9 mouse cellular contexts compared by ENCODE assay signal in the genomic region with DNA sequence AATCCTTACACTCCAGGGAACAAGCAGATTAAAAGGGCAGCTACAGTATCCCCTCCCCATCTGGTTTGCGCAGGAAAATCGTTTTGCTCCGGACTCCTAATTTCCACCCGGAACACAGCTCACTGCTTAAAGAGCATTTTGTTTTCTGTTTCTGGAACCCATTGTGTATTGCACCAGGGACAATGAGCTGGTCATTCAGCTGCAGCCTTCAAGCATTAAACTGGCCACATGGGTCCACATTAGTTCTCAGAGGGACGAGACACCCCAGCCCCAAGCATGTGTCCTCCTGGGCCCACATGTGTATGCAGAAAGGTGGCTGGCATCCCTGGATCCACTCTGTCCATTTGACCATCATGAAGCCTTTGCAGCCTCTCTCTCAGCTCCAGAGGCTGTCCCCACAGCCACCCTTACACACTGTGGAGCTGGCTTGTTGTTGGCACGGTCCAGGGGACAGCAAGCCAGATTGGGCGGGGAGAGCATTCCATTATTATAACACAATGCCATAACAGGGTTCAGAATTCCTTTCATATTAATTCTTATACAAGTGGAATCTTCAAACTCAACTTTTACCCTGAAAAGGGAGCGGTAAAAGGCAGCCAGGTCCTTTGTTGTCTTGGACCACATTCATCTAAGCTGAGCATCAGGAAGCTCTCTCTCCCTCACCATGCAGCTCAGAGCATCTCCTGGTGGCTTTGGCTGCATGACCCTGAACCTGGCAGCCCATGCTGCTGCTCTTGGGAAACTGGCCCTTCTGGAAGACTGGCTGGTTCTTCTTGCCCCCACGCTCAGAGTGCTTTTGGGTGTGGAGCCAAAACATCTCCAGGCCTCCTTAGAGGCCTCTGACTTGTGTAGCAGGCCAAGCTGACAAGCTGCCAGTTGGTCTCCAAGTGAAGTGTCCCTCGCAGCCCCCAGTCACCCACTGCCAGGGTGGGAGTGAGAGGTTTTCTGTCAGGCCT.
DNase-seq lines count a peak whose midpoint lies in the region; ATAC-seq and TF ChIP-seq lines count a peak whose summit lies in the region.
"Had no signal": no experiment of that assay in that cellular context is flagged by ENCODE, and none has a peak within 500 bp of the region (broad histone marks: within the 10 kb centered on the region; RNA-seq: fewer than 3 reads in every experiment).

No protein-coding gene starts in this region.

- no peak for ATAC-seq in kidney, embryonic 14.5 days (ENCODE audit: low FRiP score, low TSS enrichment)
- ATAC-seq in stomach, postnatal 0 days (ENCODE audit: low FRiP score, low TSS enrichment), result no peak
- ATAC-seq in forebrain, embryonic 16.5 days, result no peak

- no peaks in the 10 kb centered on the region for H3K27me3 ChIP-seq in kidney, embryonic 14.5 days (ENCODE audit: control insufficient read depth, insufficient read depth, low read length)
- H3K27me3 ChIP-seq in heart, adult 2 months (ENCODE audit: control insufficient read depth, insufficient read depth, low read length), result no peaks in the 10 kb centered on the region
- H3K27me3 ChIP-seq in stomach, postnatal 0 days (ENCODE audit: control insufficient read depth, insufficient read depth, low read length), result no peaks in the 10 kb centered on the region
- H3K27me3 ChIP-seq in forebrain, embryonic 16.5 days (replicated peaks; ENCODE audit: control insufficient read depth, insufficient read depth, low read length), result no peaks in the 10 kb centered on the region
- H3K27me3 ChIP-seq: neural tube, embryonic 12.5 days had no signal

- intact Hi-C loops in heart, adult 2 months (cut with DNase I), result loop anchor here (1.0 to 5.0 kb wide), 3 partner anchors 112 to 375 kb away; no protein-coding TSS in a partner anchor
- intact Hi-C loops in left cerebral cortex, postnatal 14 days (cut with DNase I), result no loop called here

- H3K9ac ChIP-seq in kidney, embryonic 14.5 days (ENCODE audit: low read depth, low read length), result no peak overlapping the region
- no peak overlapping the region for H3K9ac ChIP-seq in heart, adult 2 months (ENCODE audit: low read depth, low read length)
- H3K9ac ChIP-seq in stomach, postnatal 0 days (ENCODE audit: low read length), result no peak overlapping the region
- H3K9ac ChIP-seq in forebrain, embryonic 16.5 days (replicated peaks; ENCODE audit: low read depth, low read length), result no peak overlapping the region
- H3K9ac ChIP-seq: neural tube, embryonic 12.5 days had no signal

- no peak overlapping the region for H3K4me3 ChIP-seq in kidney, embryonic 14.5 days (ENCODE audit: low read length)
- H3K4me3 ChIP-seq in heart, adult 2 months, result no peak overlapping the region
- no peak overlapping the region for H3K4me3 ChIP-seq in stomach, postnatal 0 days (ENCODE audit: low read depth, low read length)
- H3K4me3 ChIP-seq in forebrain, embryonic 16.5 days (replicated peaks; ENCODE audit: low read length), result no peak overlapping the region
- H3K4me3 ChIP-seq: neural tube, embryonic 12.5 days had no signal

- no peak for TF ChIP-seq CTCF in heart, adult 2 months (IDR thresholded peaks at IDR 0.05)
- TF ChIP-seq CTCF in stomach, postnatal 0 days (IDR thresholded peaks at IDR 0.05; ENCODE audit: low read depth), result no peak

- DNase-seq in kidney, adult 11 months, result peak; percentile 19
- peak; percentile 56 for DNase-seq in cerebellum, adult 11-12 months
- peak; percentile 68 to 77 for DNase-seq in heart, adult 2 months
- DNase-seq in left cerebral cortex, postnatal 14 days (ENCODE audit: low spot score in 2 of 2), result peak; percentile 31 to 33
- no peak for DNase-seq in stomach, postnatal 0 days (ENCODE audit: low spot score)
- DNase-seq in spleen, postnatal 36 days (ENCODE audit: low spot score in 2 of 2), result no peak

- 87% methylated on average over 10 of the region's 10 CpGs for WGBS in kidney, embryonic 14.5 days
- WGBS in heart, adult 2 months, result 33% methylated on average over 10 of the region's 10 CpGs
- WGBS in stomach, postnatal 0 days, result 71% methylated on average over 10 of the region's 10 CpGs
- WGBS in forebrain, embryonic 16.5 days, result 77% methylated on average over 10 of the region's 10 CpGs

- 0 out of 2 replicates have a peak, but pooled peaks have one; percentile 26 for TF ChIP-seq EP300 in heart, adult 2 months (IDR thresholded peaks at IDR 0.05; ENCODE audit: insufficient read depth, low read depth, low read length)
- no peak for TF ChIP-seq EP300 in stomach, postnatal 0 days (optimal IDR thresholded peaks at IDR 0.05)

- H3K27ac ChIP-seq in kidney, embryonic 14.5 days (ENCODE audit: low read depth, low read length), result no peak overlapping the region
- peak overlapping the region; percentile 47 for H3K27ac ChIP-seq in heart, adult 2 months
- peak overlapping the region; percentile 30; the same call in 1 of the 2 replicates for H3K27ac ChIP-seq in stomach, postnatal 0 days (replicated peaks)
- no peak overlapping the region for H3K27ac ChIP-seq in forebrain, embryonic 16.5 days (ENCODE audit: low read length)
- H3K27ac ChIP-seq: neural tube, embryonic 12.5 days had no signal

- no peak overlapping the region for H3K4me2 ChIP-seq in kidney, embryonic 14.5 days (replicated peaks; ENCODE audit: low read depth, low read length)
- no peak overlapping the region for H3K4me2 ChIP-seq in stomach, postnatal 0 days (replicated peaks; ENCODE audit: low read depth)
- H3K4me2 ChIP-seq in forebrain, embryonic 16.5 days (ENCODE audit: low read length), result no peak overlapping the region
- H3K4me2 ChIP-seq: neural tube, embryonic 12.5 days had no signal

- TF ChIP-seq POLR2A in heart, adult 2 months (IDR thresholded peaks at IDR 0.05; ENCODE audit: insufficient read depth, low read depth, low read length), result 0 out of 2 replicates have a peak, but pooled peaks have one; percentile 9

- H3K9me3 ChIP-seq in kidney, embryonic 14.5 days (ENCODE audit: control insufficient read depth, low read length), result no peaks in the 10 kb centered on the region
- H3K9me3 ChIP-seq in stomach, postnatal 0 days (ENCODE audit: control insufficient read depth, low read length), result no peaks in the 10 kb centered on the region
- H3K9me3 ChIP-seq in forebrain, embryonic 16.5 days (ENCODE audit: control insufficient read depth, low read length), result no peaks in the 10 kb centered on the region
- H3K9me3 ChIP-seq: neural tube, embryonic 12.5 days had no signal

- H3K4me1 ChIP-seq in kidney, embryonic 14.5 days (ENCODE audit: control insufficient read depth, insufficient read depth, low read length), result peaks cover 6% of the 10 kb centered on the region; the same call in 1 of the 2 replicates
- peaks cover 22% of the 10 kb centered on the region for H3K4me1 ChIP-seq in heart, adult 2 months (ENCODE audit: control insufficient read depth, insufficient read depth, low read length)
- H3K4me1 ChIP-seq in stomach, postnatal 0 days (replicated peaks; ENCODE audit: control insufficient read depth, insufficient read depth), result peaks cover 3% of the 10 kb centered on the region; the same call in 1 of the 2 replicates
- H3K4me1 ChIP-seq in forebrain, embryonic 16.5 days (replicated peaks; ENCODE audit: control insufficient read depth, insufficient read depth, low read length), result peaks cover 20% of the 10 kb centered on the region

- no peaks in the 10 kb centered on the region for H3K36me3 ChIP-seq in kidney, embryonic 14.5 days (ENCODE audit: control insufficient read depth, insufficient read depth, low read length)
- peaks cover 2% of the 10 kb centered on the region; the same call in 1 of the 2 replicates for H3K36me3 ChIP-seq in heart, adult 2 months (ENCODE audit: control insufficient read depth, insufficient read depth, low read length)
- H3K36me3 ChIP-seq in stomach, postnatal 0 days (ENCODE audit: control insufficient read depth, insufficient read depth, low read length), result no peaks in the 10 kb centered on the region
- no peaks in the 10 kb centered on the region for H3K36me3 ChIP-seq in forebrain, embryonic 16.5 days (ENCODE audit: control insufficient read depth, insufficient read depth)
- H3K36me3 ChIP-seq: neural tube, embryonic 12.5 days had no signal

- no peaks in the 10 kb centered on the region for H3K79me2 ChIP-seq in heart, adult 2 months (replicated peaks; ENCODE audit: control insufficient read depth, insufficient read depth, low read length)

Comparison
In these comparisons a context has a peak if more than half of its experiments do, and no peak if none do; other contexts are left out.
1. DNase-seq: peak in kidney, adult 11 months (single experiment), cerebellum, adult 11-12 months (single experiment), heart, adult 2 months (2 of 2) and left cerebral cortex, postnatal 14 days (2 of 2); none in stomach, postnatal 0 days (single experiment) and spleen, postnatal 36 days (0 of 2).
2. H3K27ac ChIP-seq: peak in heart, adult 2 months (single experiment) and stomach, postnatal 0 days (single experiment); none in kidney, embryonic 14.5 days (single experiment) and forebrain, embryonic 16.5 days (single experiment).